Mouse (Mus musculus) cortical plate, adult 2 months (tissue): ENCODE results near the gene Gm42421.

Experiments
- CTCF ChIP-seq: fragments of 200-500 bp; IDR thresholded peaks from 2 replicates; pipeline ENCODE4 v1.5.1; 2011; ENCODE audit warnings: mild to moderate bottlenecking, control low read depth, low read length; ENCODE audit not compliant: insufficient read depth; ENCODE audit errors: extremely low read depth
- POLR2A ChIP-seq: fragments of 200-500 bp; IDR thresholded peaks from 2 replicates; pipeline ENCODE4 v1.6.1; 2011; ENCODE audit warnings: mild to moderate bottlenecking, low read length, control low read depth; ENCODE audit not compliant: insufficient read depth; ENCODE audit errors: extremely low read depth

DNA sequence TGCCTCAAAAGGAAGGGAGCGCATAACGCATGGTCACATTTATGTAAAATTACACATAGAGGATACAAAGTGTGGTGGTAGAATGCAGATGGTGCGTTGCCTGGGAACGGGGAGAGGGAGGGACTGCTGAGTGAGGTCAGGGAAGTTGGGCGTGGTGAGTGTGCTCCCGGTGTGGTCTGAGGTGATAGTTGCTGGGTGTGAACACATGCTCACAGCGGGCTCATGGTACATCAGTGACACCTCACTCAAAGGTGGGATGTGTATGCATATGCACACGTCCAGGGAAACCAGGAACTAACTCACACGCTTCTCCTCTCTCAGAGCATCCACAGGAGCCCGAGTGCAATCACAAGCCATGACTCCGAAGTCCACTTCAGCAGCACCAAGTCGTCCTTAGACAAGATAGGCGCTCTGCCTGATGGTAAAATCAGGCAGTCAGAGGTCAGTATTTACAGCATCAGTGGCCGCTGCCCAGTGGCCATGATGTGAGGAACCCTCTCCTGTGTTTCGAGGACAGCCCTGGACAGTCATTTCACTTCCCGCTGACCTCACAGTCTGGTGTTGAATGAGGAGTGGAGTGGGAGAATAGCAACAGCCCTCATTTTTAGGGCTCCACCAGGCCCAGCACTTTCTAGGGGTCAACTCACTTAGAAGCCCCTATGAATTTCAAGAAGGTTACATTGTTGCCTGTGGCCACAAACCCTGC is 48.9 kb downstream of the Gm42421 start:
- TF ChIP-seq CTCF (no peak), POLR2A (no peak)
